Mouse (Mus musculus) embryonic fibroblast, embryonic 13.5 days (primary cell): ENCODE results near the gene 2310033P09Rik.

Experiments used
- CTCF ChIP-seq: IDR thresholded peaks from 2 replicates; pipeline ENCODE4 v1.5.1; 2011; ENCODE audit warnings: mild to moderate bottlenecking, control low read depth, low read length, moderate library complexity, borderline replicate concordance; ENCODE audit not compliant: insufficient read depth
- POLR2A ChIP-seq: IDR thresholded peaks from 2 replicates; pipeline ENCODE4 v1.6.1; 2011; ENCODE audit warnings: low read depth, mild to moderate bottlenecking, control low read depth, low read length, moderate library complexity

DNA sequence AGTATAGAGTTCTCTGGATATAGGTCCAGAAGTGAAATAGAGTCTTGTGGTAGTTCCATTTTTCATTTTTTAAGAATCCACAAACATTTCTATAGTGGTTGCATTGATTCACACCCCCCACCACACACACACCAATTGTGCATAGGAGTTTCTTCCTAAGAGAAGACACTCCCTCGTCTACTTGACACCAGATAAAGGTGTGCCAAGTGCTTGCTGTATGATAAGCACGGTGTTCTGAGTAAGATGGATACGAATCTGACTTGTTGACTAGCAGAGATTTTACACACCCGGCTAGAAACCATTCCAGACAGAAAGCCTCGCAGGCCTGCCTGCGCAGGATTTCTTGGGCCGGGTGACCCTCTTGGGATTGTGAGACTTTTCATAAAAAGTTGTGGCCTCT lies 51.5 kb downstream of the 2310033P09Rik start:
- no peak for TF ChIP-seq CTCF
- TF ChIP-seq POLR2A: no peak
